Mouse (Mus musculus) urinary bladder, postnatal 14 days (tissue): ENCODE measurements at regions not wholly inside any gene's neighbourhood (a gene's known extent, or its start where the extent isn't known, plus 50 kb on each side); places are given as distances from the start of the nearest gene placed in this dataset.
"Not testable (repeated sequence)": the region's sequence is repeated elsewhere in the genome, so short reads cannot be mapped to it uniquely, and the experiment has no call there.

Experiments
- DNase-seq: peaks from one replicate; pipeline ENCODE4 v3.0.0; 2021; ENCODE audit warnings: low spot score

GRCm38 (mm10) chr7:92984701-92985682, 94.7 kb upstream of the Fam181b start:
- DNase-seq = peak; percentile 38

- DNase-seq = no peak
These were observed 94.0 kb upstream of the Fam181b start for GRCm38 (mm10) chr7:92985683-92986070.

- DNase-seq = no peak
These were observed 80.8 kb upstream of the Fam181b start for GRCm38 (mm10) chr7:92998886-92999285.

GRCm38 (mm10) chr7:93006694-93007231, 72.9 kb upstream of the Fam181b start:
- not testable (repeated sequence) for DNase-seq

- no peak for DNase-seq
These were observed 71.9 kb upstream of the Fam181b start for GRCm38 (mm10) chr7:93007721-93008120.

- no peak for DNase-seq
These were observed 60.3 kb upstream of the Fam181b start for GRCm38 (mm10) chr7:93019390-93019789.

GRCm38 (mm10) chr7:93023489-93024130, 56.1 kb upstream of the Fam181b start:
- DNase-seq = no peak

- DNase-seq = no peak
These were observed 53.4 kb upstream of the Fam181b start for GRCm38 (mm10) chr7:93026231-93026630.
